Mouse (Mus musculus): ENCODE measurements at regions not wholly inside any gene's neighbourhood (a gene's known extent, or its start where the extent isn't known, plus 50 kb on each side); places are given as distances from the start of the nearest gene placed in this dataset.

DNA sequence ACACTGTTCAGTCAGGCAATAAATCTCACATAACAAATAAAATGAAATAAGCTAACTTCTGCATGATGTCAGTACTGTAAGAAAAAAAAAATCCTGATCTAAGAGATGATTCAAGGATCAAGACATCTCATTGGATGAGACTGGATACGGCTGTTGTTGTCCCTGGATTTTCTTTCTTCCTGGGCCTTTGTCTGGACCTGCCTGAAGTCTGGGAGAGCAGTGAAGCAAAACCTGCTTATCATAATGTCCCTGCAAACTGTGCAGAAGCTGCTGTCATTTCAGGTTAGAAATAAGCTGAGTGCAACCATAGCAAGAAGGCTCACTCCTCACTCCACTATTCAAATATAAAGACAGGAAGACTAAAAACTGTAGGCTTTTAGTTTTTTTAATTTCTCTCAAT lies 178.0 kb upstream of the Steap4 start:
- ATAC-seq (ENCODE audit: low TSS enrichment): no peak

DNA sequence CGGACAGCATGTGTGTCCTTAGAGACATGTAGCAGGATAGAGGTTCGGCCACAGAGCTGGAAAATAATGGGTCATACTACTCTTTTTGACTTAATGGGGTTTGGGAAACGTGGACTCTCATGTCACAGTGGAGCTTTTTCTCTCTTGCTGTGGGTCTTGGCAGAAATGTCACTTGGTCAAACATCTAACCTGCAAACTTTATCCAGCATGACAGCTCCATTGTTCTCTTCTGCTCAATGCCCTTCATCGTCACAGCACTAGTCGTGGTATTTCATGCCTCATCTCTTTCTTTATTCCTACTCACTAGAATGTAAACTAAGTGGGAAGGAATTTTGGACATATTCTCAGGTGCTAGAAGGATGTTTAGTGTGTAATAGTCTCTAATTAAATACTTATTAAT lies 171.9 kb upstream of the Steap4 start:
- no peak for ATAC-seq (ENCODE audit: low TSS enrichment)

DNA sequence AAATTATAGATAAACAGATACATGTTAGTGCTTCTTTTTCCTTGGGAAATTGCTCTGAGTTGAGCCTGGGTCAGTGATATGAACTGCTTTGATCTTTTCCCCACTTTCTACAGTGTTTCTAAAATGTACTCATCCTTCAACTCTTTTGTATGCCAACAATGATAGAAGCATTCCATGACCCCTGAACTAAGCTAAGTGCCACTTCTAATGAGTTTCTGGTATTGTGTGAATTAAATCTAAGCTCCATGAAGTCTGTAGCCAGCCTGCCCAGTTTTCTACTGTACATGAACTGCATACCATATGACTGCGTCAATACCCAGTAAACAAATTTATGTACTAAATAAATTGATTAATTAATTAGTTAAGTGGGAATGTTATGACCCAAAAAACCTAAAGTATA lies 171.1 kb upstream of the Steap4 start:
- no peak for ATAC-seq (ENCODE audit: low TSS enrichment)

DNA sequence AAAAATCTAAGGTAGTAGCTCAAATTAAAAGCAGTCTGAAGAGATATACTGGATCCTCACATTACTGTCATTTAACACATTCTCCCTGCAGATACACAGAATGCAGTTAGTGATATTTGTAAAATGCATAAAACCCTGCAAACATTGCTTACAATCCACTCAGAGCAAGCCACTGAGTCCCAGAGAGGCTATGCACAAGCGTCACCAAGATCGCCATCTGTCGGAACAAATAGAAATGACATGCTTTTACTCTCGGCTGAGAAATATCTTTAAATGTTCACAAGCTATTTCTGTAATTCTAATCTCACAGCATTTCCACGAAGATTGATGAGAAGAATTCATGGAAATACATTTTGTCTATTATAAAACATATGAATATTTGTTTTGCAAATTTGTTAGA lies 139.7 kb upstream of the Steap4 start:
- peak; percentile 62; the same call in 1 of the 2 replicates for ATAC-seq (ENCODE audit: low TSS enrichment)

- ATAC-seq (ENCODE audit: low TSS enrichment): no peak
Measured at GRCm38 (mm10) chr5:7821700-7822099, 138.6 kb upstream of the Steap4 start.

- ATAC-seq (ENCODE audit: low TSS enrichment): no peak
Measured at GRCm38 (mm10) chr5:7829618-7830017, 130.6 kb upstream of the Steap4 start.

GRCm38 (mm10) chr5:7833812-7834211 lies 126.4 kb upstream of the Steap4 start:
- peak; percentile 85 for ATAC-seq (ENCODE audit: low TSS enrichment)

DNA sequence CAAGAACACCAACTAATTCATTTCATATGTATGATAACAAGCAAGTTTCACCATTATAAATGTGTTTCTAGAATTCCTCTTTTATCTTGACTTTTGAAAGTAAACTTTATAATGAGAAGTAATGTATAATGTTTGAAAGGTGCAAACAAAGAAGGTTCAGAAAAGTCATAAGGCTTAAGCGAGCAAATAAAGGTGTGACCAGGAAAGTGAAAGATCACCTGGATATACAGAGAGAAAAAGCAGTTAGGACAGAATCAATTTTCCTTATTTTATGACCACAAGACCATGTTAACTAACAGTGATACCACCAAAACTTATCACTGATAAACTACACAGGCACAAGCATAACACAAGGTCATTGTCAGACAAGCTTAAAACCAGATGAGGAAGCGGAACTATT lies 97.2 kb upstream of the Steap4 start:
- no peak for ATAC-seq (ENCODE audit: low TSS enrichment)

DNA sequence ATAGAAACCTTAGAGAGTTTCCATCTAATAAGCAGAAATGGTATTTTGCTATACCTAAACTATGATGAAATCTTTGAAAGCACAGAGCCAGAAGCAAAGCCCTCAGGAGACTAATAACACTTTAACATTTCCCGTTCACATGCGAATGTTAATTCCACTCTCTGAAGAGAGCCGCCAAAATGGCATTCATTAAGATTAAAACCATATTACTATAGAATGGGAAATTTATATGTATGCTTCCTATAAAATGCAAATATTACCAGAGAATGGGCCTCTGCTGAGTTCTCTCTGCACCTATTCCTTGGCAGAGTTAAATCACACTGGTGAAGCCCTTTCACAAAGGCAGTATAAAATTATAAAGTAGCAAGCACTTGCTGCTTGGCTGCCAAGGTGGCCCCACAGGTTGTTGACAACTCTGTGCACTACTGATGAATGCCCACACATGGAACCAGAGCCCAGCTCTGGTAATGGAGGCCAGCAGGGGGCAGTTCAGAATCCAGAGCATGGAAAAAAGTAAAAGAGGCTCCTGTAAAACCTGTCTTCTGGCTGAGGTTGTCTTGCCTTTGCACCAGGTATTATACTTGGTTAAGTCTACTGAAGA lies 94.1 kb upstream of the Steap4 start:
- no peak for ATAC-seq (ENCODE audit: low TSS enrichment)

DNA sequence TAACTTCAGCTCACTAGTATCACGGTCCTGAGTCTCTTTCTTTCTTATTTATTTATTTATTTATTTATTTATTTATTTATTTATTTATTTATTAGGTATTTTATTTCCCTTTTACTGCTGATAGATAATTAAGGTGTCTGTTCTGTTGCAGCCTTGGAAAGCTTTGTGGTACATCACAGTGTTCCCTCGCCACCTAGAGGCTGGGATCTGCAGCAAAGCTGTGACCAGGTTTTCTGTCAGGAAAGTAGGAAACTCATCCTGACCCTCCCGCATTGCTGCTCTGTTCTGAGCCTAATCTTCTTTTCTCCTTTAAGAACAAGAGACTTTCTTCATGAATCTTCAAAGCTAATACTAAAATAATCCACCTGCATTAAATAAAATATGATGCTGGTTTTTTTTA lies 60.7 kb upstream of the Steap4 start:
- ATAC-seq (ENCODE audit: low TSS enrichment): peak; percentile 92
